Mouse (Mus musculus): Measurements from ENCODE around the gene Speer2. TPM values are rescaled to one million over a fixed set of nuclear protein-coding genes. Genes with fewer than 3 reads are reported as not detected.
A peak's percentile ranks its signal among the peaks of the same experiment; 100 is the strongest.

The Speer2 gene
- not detected in 2 replicates for polyA plus RNA-seq (2014; fragmentation: Nextera tagmentation; extraction: Ambion mirVana)

DNA sequence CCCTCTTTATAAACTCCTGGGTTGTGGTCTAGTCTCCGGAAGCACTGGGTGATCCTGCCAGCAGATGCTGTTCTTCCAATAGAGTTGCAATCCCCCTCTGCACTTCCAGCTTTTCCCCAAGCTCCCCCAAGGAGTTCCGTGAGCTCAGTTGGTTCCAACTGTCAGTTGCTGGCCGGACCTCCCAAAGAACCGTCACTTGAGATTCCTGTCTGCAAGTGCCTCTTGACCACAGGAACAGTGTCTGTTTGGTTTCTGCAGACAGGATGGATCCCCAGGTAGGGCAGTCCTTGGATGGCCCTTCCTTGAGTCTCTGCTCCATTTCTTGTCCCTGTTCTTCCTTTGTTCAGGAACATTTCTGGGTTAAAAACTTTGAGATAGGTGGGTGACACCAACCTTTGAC, at the start of gene Speer2:
Gene Speer2, minus strand, starts transcription at position 101 of the 400 bp plus-strand sequence.
- 89% methylated on average over 4 of the region's 4 CpGs for WGBS
- Histone ChIP-seq H3K9me3 (ENCODE audit: control insufficient read depth, low read length) (no peaks in the 10 kb centered on the region), H3K4me3 (ENCODE audit: low read depth, low read length) (no peak within 1 kb of the TSS), H3K36me3 (ENCODE audit: control insufficient read depth, insufficient read depth, low read length) (no peaks in the 10 kb centered on the region), H3K27me3 (replicated peaks; ENCODE audit: control insufficient read depth, insufficient read depth, low read length) (no peaks in the 10 kb centered on the region), H3K4me1 (replicated peaks; ENCODE audit: control insufficient read depth, insufficient read depth, low read length) (no peaks in the 10 kb centered on the region), H3K27ac (ENCODE audit: low read depth, low read length) (no peak within 1 kb of the TSS), H3K4me2 (no peak within 1 kb of the TSS), H3K9ac (ENCODE audit: low read depth, low read length) (no peak within 1 kb of the TSS)
- ATAC-seq (replicated peaks; ENCODE audit: low FRiP score) (no peak), DNase-seq (ENCODE audit: low spot score) (no peak)

GRCm38 (mm10) chr16:69904303-69904702, 40.8 kb upstream of the Speer2 start:
- H3K9me3 ChIP-seq (ENCODE audit: control insufficient read depth, low read length), result no peaks in the 10 kb centered on the region
- H3K4me1 ChIP-seq (replicated peaks; ENCODE audit: control insufficient read depth, insufficient read depth, low read length), result no peaks in the 10 kb centered on the region
- no peak overlapping the region for H3K9ac ChIP-seq (ENCODE audit: low read depth, low read length)
- ATAC-seq (replicated peaks; ENCODE audit: low FRiP score) (peak; percentile 57; the same call in 1 of the 2 replicates), DNase-seq (ENCODE audit: low spot score) (no peak)
- H3K36me3 ChIP-seq (ENCODE audit: control insufficient read depth, insufficient read depth, low read length), result no peaks in the 10 kb centered on the region
- H3K4me2 ChIP-seq, result no peak overlapping the region
- H3K27me3 ChIP-seq (replicated peaks; ENCODE audit: control insufficient read depth, insufficient read depth, low read length), result no peaks in the 10 kb centered on the region
- no peak overlapping the region for H3K27ac ChIP-seq (ENCODE audit: low read depth, low read length)
- no peak overlapping the region for H3K4me3 ChIP-seq (ENCODE audit: low read depth, low read length)

DNA sequence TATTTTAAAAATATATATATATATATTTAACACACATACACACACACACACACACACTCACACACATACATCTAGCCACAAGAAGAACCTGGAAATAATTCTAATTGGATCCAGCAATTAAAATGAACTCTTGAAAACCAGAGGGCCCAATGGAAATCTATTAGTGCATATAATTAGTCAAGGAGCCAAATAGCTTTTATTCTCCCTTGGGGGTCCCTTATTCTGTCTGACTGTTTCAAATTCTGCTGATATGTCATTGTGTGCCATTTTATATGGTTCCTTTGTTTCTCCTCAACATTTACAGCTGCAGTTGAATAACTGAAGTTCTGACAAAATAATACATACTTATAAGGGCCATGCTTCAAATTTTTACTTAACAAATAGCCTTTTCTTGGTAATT, 17.2 kb upstream of the Speer2 start:
- DNase-seq (ENCODE audit: low spot score), result no peak
- ATAC-seq (replicated peaks; ENCODE audit: low FRiP score), result no peak
- Histone ChIP-seq H3K9ac (ENCODE audit: low read depth, low read length) (no peak overlapping the region), H3K9me3 (ENCODE audit: control insufficient read depth, low read length) (no peaks in the 10 kb centered on the region), H3K27me3 (replicated peaks; ENCODE audit: control insufficient read depth, insufficient read depth, low read length) (no peaks in the 10 kb centered on the region), H3K27ac (ENCODE audit: low read depth, low read length) (no peak overlapping the region), H3K4me2 (no peak overlapping the region), H3K36me3 (ENCODE audit: control insufficient read depth, insufficient read depth, low read length) (no peaks in the 10 kb centered on the region), H3K4me3 (ENCODE audit: low read depth, low read length) (no peak overlapping the region), H3K4me1 (replicated peaks; ENCODE audit: control insufficient read depth, insufficient read depth, low read length) (no peaks in the 10 kb centered on the region)

- no peaks in the 10 kb centered on the region for H3K36me3 ChIP-seq (ENCODE audit: control insufficient read depth, insufficient read depth, low read length)
- 71% methylated on average over 2 of the region's 2 CpGs for WGBS
- DNase-seq (ENCODE audit: low spot score) (no peak), ATAC-seq (replicated peaks; ENCODE audit: low FRiP score) (no peak)
- no peaks in the 10 kb centered on the region for H3K4me1 ChIP-seq (replicated peaks; ENCODE audit: control insufficient read depth, insufficient read depth, low read length)
- no peaks in the 10 kb centered on the region for H3K9me3 ChIP-seq (ENCODE audit: control insufficient read depth, low read length)
- no peaks in the 10 kb centered on the region for H3K27me3 ChIP-seq (replicated peaks; ENCODE audit: control insufficient read depth, insufficient read depth, low read length)
- no peak overlapping the region for H3K4me3 ChIP-seq (ENCODE audit: low read depth, low read length)
- H3K4me2 ChIP-seq, result no peak overlapping the region
- H3K27ac ChIP-seq (ENCODE audit: low read depth, low read length), result no peak overlapping the region
- no peak overlapping the region for H3K9ac ChIP-seq (ENCODE audit: low read depth, low read length)
Observed at GRCm38 (mm10) chr16:69836628-69837027, 26.9 kb downstream of the Speer2 start.

DNA sequence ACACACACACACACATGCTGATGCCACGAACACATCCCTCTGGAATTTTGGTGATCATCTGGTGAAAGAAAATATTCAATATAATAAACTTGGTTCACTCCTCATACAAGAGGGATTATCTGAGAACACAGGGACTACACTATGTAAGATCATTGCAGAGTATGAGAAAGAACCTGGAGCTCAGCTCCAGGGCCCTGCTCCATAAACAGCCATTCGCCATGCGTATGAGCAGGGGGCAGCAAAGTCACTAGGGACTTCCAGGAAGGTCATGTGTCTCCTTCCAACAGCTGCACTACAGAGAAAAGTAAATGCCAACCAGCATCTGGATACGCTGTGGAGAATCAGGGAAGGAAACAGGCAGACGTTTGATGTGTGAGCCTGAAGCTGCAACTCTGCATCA, 49.9 kb downstream of the Speer2 start:
- no peaks in the 10 kb centered on the region for H3K27me3 ChIP-seq (replicated peaks; ENCODE audit: control insufficient read depth, insufficient read depth, low read length)
- no peak overlapping the region for H3K27ac ChIP-seq (ENCODE audit: low read depth, low read length)
- H3K9me3 ChIP-seq (ENCODE audit: control insufficient read depth, low read length), result no peaks in the 10 kb centered on the region
- no peak overlapping the region for H3K4me2 ChIP-seq
- H3K4me1 ChIP-seq (replicated peaks; ENCODE audit: control insufficient read depth, insufficient read depth, low read length), result no peaks in the 10 kb centered on the region
- WGBS, result 75% methylated on average over 5 of the region's 5 CpGs
- H3K4me3 ChIP-seq (ENCODE audit: low read depth, low read length), result no peak overlapping the region
- no peak overlapping the region for H3K9ac ChIP-seq (ENCODE audit: low read depth, low read length)
- ATAC-seq (replicated peaks; ENCODE audit: low FRiP score) (no peak), DNase-seq (ENCODE audit: low spot score) (no peak)
- H3K36me3 ChIP-seq (ENCODE audit: control insufficient read depth, insufficient read depth, low read length), result no peaks in the 10 kb centered on the region
